Mouse (Mus musculus) liver, embryonic 11.5 days (tissue): ENCODE data around the gene Pex26. TPM values are rescaled to one million over a fixed set of nuclear protein-coding genes. Genes with fewer than 3 reads are reported as not detected.
A peak's percentile ranks its signal among the peaks of the same experiment; 100 is the strongest.

ENCODE experiments used
- ATAC-seq: fragments of 200-750 bp; cut with Nextera tagmentation; replicated peaks from 2 replicates; pipeline ENCODE4 v1.8.0; 2017; ENCODE audit warnings: moderate number of reproducible peaks, mild to moderate bottlenecking, moderate TSS enrichment, moderate library complexity; ENCODE audit not compliant: low FRiP score
- DNase-seq: peaks from one replicate; pipeline ENCODE4 v3.0.0-alpha.2; 2017; ENCODE audit warnings: low spot score
- H3K27ac ChIP-seq: fragments of 300-500 bp; sonication (generic); 2 replicates; pipeline ENCODE4 v1.5.1; 2014; ENCODE audit warnings: mild to moderate bottlenecking, low read depth, low read length, control low read depth
- H3K27me3 ChIP-seq: fragments of 300-500 bp; sonication (generic); replicated peaks from 2 replicates; pipeline ENCODE4 v1.6.1; 2014; ENCODE audit warnings: low read length, mixed read lengths; ENCODE audit not compliant: control insufficient read depth, insufficient read depth
- H3K36me3 ChIP-seq: fragments of 300-500 bp; sonication (generic); 2 replicates; pipeline ENCODE4 v1.6.1; 2014; ENCODE audit warnings: mild to moderate bottlenecking, low read length, moderate library complexity, mixed read lengths; ENCODE audit not compliant: control insufficient read depth, insufficient read depth
- H3K4me1 ChIP-seq: fragments of 300-500 bp; sonication (generic); replicated peaks from 2 replicates; pipeline ENCODE4 v1.6.1; 2014; ENCODE audit warnings: low read length, mixed read lengths; ENCODE audit not compliant: control insufficient read depth, insufficient read depth
- H3K4me2 ChIP-seq: fragments of 300-500 bp; sonication (generic); 2 replicates; pipeline ENCODE4 v1.6.1; 2014; ENCODE audit warnings: mild to moderate bottlenecking, control low read depth, moderate library complexity
- H3K4me3 ChIP-seq: fragments of 300-500 bp; sonication (generic); 2 replicates; pipeline ENCODE4 v1.5.1; 2014; ENCODE audit warnings: low read depth, low read length, control low read depth
- H3K9ac ChIP-seq: fragments of 300-500 bp; sonication (generic); 2 replicates; pipeline ENCODE4 v1.6.1; 2014; ENCODE audit warnings: low read depth, low read length, control low read depth
- H3K9me3 ChIP-seq: fragments of 300-500 bp; sonication (generic); 2 replicates; pipeline ENCODE4 v1.6.1; 2016; ENCODE audit warnings: low read length, inconsistent platforms, mixed read lengths; ENCODE audit not compliant: control insufficient read depth
- WGBS: fragments of 180-500 bp; shearing (Covaris S2); extraction: QIAGEN DNeasy Blood & Tissue Kit; methylation state at CpG from one replicate; pipeline ENCODE4 v1.1.7; 2014; 5-methylcytosine and 5-hydroxymethylcytosine counted together
- polyA plus RNA-seq: library from polyadenylated mRNA; unstranded; fragments of >200 nt; fragmentation: Nextera tagmentation; extraction: Ambion mirVana; gene quantifications from 2 replicates; pipeline ENCODE4 v1.2.1, GENCODE M21; 2014

The Pex26 gene
- polyA plus RNA-seq = 6.0 and 6.3 TPM in 2 replicates

DNA sequence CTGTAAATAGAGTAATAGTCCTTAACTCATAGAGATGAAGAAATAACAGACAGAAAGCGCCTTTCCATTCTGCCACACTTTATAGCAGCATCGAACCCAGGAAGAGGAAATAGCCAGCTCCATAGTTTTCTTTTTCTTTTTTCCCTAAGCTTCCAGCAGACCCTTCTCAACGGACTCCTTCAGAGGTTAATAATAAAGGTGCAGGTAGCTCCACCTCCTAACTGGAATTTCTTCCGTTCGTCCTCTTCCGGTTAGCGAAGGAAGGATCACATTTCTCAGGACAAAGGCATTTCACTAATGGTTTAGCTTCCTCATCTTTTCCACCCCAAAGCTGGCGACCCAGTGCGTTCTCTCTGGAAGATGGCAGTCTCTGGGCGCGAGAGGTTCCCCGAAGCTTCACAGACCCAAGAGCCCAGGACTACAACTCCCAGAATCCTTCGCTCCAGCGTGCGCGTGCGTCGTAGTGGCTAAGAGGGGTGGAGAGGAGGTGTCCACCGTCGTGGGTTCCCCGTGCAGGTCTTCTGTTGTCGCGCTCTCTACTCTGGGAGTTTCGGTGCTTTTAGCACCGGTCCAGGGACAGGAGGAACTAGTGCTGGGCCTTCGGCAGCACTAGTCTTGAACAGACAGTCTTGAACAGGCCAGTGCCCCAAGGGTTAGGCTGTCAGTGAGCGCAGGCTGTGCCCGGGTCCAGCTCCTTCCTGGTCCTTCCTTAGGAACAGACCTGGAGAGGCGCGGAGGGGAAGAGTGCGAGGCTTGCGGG lies at the start of gene Pex26:
Pex26 (plus strand) TSS at position 254 of the 760 bp plus-strand sequence.
- Histone ChIP-seq H3K4me2 (peak within 1 kb of the TSS; percentile 93), H3K4me1 (no peaks in the 10 kb centered on the region; the same call in 1 of the 2 replicates), H3K9ac (peak within 1 kb of the TSS; percentile 74), H3K4me3 (peak within 1 kb of the TSS; percentile 70), H3K36me3 (peaks cover 9% of the 10 kb centered on the region; the same call in 1 of the 2 replicates), H3K9me3 (no peaks in the 10 kb centered on the region), H3K27me3 (no peaks in the 10 kb centered on the region), H3K27ac (no peak within 1 kb of the TSS)
- ATAC-seq = peak; percentile 83
- DNase-seq = peak; percentile 93
- 2% methylated on average over 32 of the region's 32 CpGs for WGBS

DNA sequence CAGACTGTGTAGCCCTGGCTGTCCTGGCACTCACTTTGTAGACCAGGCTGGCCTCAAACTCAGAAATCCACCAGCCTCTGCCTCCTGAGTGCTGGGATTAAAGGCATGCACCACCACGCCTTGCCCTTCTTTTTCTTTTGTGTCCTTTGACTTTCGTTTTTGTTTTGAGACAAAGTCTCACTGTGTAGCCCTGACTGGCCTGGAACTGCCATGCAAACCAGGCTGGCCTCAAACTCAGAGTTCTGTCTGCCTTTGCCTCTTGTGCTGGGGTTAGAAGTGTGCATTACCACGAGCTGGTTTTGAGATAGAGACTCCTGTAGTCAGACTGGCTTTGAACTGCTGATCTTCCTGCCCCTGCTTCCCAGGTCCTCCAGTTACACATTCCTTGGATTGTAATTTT lies 49.2 kb upstream of the Pex26 start:
- DNase-seq = no peak
- 48% methylated on average over 3 of the region's 3 CpGs for WGBS
- ATAC-seq = no peak
- Histone ChIP-seq H3K4me1 (peaks cover 8% of the 10 kb centered on the region), H3K27me3 (peaks cover 39% of the 10 kb centered on the region), H3K4me3 (no peak overlapping the region), H3K9ac (no peak overlapping the region), H3K9me3 (no peaks in the 10 kb centered on the region), H3K27ac (no peak overlapping the region), H3K4me2 (no peak overlapping the region), H3K36me3 (no peaks in the 10 kb centered on the region)

DNA sequence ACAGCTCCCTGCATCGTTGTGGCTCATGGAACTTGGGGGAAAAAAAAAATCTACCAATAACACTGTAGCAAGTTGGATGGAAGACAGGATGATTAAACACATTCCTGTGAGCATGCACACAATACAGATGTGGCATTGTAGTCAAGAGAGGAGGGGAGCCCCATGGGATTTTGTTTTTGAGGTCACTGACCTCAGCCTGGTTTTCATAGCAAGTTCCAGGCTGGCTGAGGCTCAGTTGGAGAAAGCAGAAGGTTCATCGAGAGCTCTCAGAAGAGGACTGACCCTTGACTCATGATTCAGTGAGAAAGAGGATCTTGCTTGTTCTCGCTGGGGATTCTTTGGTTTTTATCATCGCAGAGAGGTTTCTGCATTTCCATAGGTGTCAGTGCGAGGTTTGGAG lies 48.6 kb upstream of the Pex26 start:
- 51% methylated on average over 5 of the region's 5 CpGs for WGBS
- Histone ChIP-seq H3K9me3 (no peaks in the 10 kb centered on the region), H3K27ac (no peak overlapping the region), H3K4me2 (no peak overlapping the region), H3K4me3 (no peak overlapping the region), H3K4me1 (peaks cover 8% of the 10 kb centered on the region), H3K9ac (no peak overlapping the region), H3K36me3 (no peaks in the 10 kb centered on the region), H3K27me3 (peaks cover 37% of the 10 kb centered on the region)
- DNase-seq (no peak), ATAC-seq (no peak)

DNA sequence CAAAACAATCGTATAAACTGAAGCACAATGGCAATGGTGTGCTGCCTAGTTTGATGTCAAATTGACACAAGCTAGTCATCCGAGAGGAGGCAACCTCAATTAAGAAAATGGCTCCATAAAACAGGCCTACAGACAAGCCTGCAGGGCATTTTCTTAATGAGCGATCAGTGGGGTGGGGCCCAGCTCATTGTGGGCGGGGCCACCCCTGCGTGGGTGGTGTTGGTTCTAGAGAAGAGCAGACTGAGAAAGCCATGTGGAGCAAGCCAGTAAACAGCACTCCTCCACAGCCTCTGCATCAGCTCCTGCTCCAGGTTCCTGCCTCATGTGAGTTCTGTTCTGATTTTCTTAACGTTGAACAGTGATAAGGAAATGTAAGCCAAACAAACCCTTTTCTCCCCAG lies 46.2 kb upstream of the Pex26 start:
- Histone ChIP-seq H3K27me3 (peaks cover 17% of the 10 kb centered on the region), H3K4me2 (no peak overlapping the region), H3K4me1 (no peaks in the 10 kb centered on the region; the same call in 1 of the 2 replicates), H3K36me3 (no peaks in the 10 kb centered on the region), H3K4me3 (no peak overlapping the region), H3K27ac (no peak overlapping the region), H3K9me3 (no peaks in the 10 kb centered on the region), H3K9ac (no peak overlapping the region)
- WGBS = 49% methylated on average over 6 of the region's 6 CpGs
- ATAC-seq (no peak), DNase-seq (no peak)

GRCm38 (mm10) chr6:121138338-121139040 lies 45.0 kb upstream of the Pex26 start:
- 70% methylated on average over 12 of the region's 12 CpGs for whole genome bisulfite sequencing

GRCm38 (mm10) chr6:121139271-121139670 lies 44.2 kb upstream of the Pex26 start:
- ATAC-seq (no peak), DNase-seq (no peak)
- Histone ChIP-seq H3K27me3 (peaks cover 5% of the 10 kb centered on the region), H3K9ac (no peak overlapping the region), H3K4me3 (no peak overlapping the region), H3K4me2 (no peak overlapping the region), H3K36me3 (no peaks in the 10 kb centered on the region), H3K4me1 (no peaks in the 10 kb centered on the region; the same call in 1 of the 2 replicates), H3K27ac (no peak overlapping the region), H3K9me3 (no peaks in the 10 kb centered on the region)
- 85% methylated on average over 1 of the region's 1 CpGs for WGBS

More at GRCm38 (mm10) chr6:121138338-121139040, 45.0 kb upstream of the Pex26 start:
- Histone ChIP-seq H3K27me3 (peaks cover 10% of the 10 kb centered on the region), H3K9me3 (no peaks in the 10 kb centered on the region), H3K9ac (no peak overlapping the region), H3K27ac (no peak overlapping the region), H3K36me3 (no peaks in the 10 kb centered on the region), H3K4me3 (no peak overlapping the region), H3K4me1 (no peaks in the 10 kb centered on the region; the same call in 1 of the 2 replicates), H3K4me2 (no peak overlapping the region)
- DNase-seq (no peak), ATAC-seq (no peak)

DNA sequence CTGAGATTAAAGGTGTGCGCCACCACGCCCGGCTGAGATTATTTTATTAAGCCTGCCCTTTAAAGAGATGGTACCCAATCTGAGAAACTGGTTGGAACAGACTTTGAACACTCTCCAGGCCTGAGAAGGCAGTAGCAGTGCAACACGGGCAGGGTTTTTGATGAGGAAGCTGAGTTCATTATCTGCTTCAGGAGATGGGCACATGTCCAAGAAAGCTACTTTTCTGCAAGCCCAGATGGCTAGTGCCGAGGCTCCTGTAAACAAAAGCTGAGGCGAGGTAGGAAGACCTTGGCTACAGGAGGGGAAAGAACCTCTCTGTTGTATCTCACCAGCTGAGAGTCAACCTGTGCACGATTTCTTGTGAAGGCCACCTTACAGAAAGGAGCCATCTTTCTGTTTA lies 41.2 kb upstream of the Pex26 start:
- ATAC-seq = no peak
- WGBS = 74% methylated on average over 7 of the region's 7 CpGs
- Histone ChIP-seq H3K9ac (no peak overlapping the region), H3K27ac (no peak overlapping the region), H3K36me3 (no peaks in the 10 kb centered on the region), H3K4me2 (no peak overlapping the region), H3K4me1 (no peaks in the 10 kb centered on the region; the same call in 1 of the 2 replicates), H3K9me3 (no peaks in the 10 kb centered on the region), H3K4me3 (no peak overlapping the region), H3K27me3 (no peaks in the 10 kb centered on the region; the same call in 1 of the 2 replicates)
- no peak for DNase-seq

DNA sequence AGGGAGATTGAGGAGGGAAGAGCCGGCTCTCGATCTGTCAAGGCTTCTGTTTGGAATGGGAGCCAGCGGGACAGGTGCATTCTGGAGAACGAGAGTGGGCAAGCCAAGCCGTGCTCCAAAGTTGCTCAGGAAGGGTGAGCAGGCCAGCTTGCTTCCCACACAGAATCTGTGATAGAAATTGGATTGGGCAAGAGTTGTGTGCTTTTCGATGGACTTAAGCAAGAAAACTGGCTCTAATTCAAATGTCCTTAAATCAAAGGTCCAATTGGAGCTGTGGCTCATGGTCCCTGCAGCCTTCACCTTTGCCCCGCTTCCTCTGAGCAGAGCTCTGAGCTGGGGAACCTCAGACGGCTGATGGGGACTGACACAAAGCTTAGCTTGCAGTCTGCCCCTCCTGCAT lies 40.0 kb upstream of the Pex26 start:
- no peak; the same call in 1 of the 2 replicates for ATAC-seq
- H3K27me3 ChIP-seq = no peaks in the 10 kb centered on the region; the same call in 1 of the 2 replicates
- no peak overlapping the region for H3K4me2 ChIP-seq
- no peak overlapping the region for H3K27ac ChIP-seq
- H3K4me1 ChIP-seq = no peaks in the 10 kb centered on the region; the same call in 1 of the 2 replicates
- H3K9ac ChIP-seq = no peak overlapping the region
- no peaks in the 10 kb centered on the region for H3K9me3 ChIP-seq
- 76% methylated on average over 8 of the region's 8 CpGs for WGBS
- no peak for DNase-seq
- H3K36me3 ChIP-seq = no peaks in the 10 kb centered on the region
- no peak overlapping the region for H3K4me3 ChIP-seq
